Mouse (Mus musculus): ENCODE measurements around the gene Sgta. TPM values are rescaled to one million over a fixed set of nuclear protein-coding genes. Genes with fewer than 3 reads are reported as not detected.
A peak's percentile ranks its signal among the peaks of the same experiment; 100 is the strongest.

Gene Sgta
- 325 and 344 TPM in 2 replicates for polyA plus RNA-seq (2015; fragmentation: Nextera tagmentation; extraction: Ambion mirVana)

DNA sequence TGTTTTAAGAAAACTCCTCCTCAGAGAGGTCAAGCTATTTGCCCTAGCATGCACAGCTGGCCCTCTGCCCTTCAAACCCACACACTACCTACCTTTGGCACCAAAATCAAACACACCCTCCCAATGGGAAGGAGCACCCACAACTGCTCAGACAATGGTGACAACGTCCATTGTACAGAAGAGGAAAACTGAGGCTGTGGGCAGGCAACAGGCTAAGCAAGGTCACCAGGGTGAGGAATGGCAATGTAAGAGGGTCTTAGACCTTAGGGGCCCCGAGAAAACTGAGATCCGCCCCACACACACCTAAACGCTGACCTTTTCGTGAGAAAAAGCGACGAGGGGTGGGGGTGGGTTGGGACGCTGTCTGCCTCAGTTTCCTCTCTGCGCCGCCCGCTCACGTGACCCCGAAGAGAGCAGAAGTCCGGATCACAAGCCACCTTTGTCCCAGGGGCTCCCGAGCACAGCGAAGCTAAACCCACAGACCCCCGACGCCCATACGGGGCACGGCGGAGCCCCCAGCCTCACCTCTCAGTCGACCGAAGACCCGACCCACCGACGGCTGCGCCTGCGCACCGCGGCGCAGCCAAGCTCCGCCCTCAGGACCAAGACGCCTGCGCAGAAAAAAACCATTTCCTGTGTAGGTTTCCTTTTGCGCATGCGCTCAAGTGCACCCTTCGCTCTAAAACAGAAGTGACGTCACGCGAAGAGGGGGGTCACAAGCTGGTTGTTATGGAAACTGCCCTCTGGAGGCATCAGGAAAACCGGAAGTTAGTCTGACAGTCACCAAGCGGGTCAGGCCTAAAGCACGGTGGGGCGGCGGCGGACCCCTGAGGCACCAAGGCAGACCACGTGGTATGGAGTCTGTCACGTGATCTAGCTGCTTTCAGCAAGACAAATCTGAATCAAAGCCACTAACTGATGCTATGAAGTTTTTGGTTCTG lies at the start of gene Sgta:
TSS of gene Sgta (minus strand) at position 579 of the 941 bp plus-strand sequence.
- Histone ChIP-seq H3K9ac (replicated peaks; ENCODE audit: low read depth, low read length) (peak within 1 kb of the TSS; percentile 77), H3K27me3 (replicated peaks; ENCODE audit: control insufficient read depth, insufficient read depth, low read length) (no peaks in the 10 kb centered on the region), H3K4me3 (replicated peaks; ENCODE audit: low read length) (peak within 1 kb of the TSS; percentile 75), H3K27ac (ENCODE audit: low read length) (peak within 1 kb of the TSS; percentile 41), H3K36me3 (ENCODE audit: control insufficient read depth, insufficient read depth) (no peaks in the 10 kb centered on the region), H3K4me2 (ENCODE audit: low read length) (peak within 1 kb of the TSS; percentile 93), H3K4me1 (replicated peaks; ENCODE audit: control insufficient read depth, insufficient read depth, low read length) (peaks cover 25% of the 10 kb centered on the region), H3K9me3 (ENCODE audit: control insufficient read depth, low read length) (no peaks in the 10 kb centered on the region)
- peak; percentile 96 for ATAC-seq
- under 1% methylated on average over 48 of the region's 48 CpGs for WGBS

GRCm38 (mm10) chr10:81106113-81106721 lies 46.2 kb upstream of the Sgta start:
- peak overlapping the region; percentile 88 for H3K9ac ChIP-seq (replicated peaks; ENCODE audit: low read depth, low read length)
- H3K4me3 ChIP-seq (replicated peaks; ENCODE audit: low read length): peak overlapping the region; percentile 87
- H3K4me1 ChIP-seq (replicated peaks; ENCODE audit: control insufficient read depth, insufficient read depth, low read length): peaks cover 21% of the 10 kb centered on the region
- H3K9me3 ChIP-seq (ENCODE audit: control insufficient read depth, low read length): no peaks in the 10 kb centered on the region
- peak overlapping the region; percentile 80 for H3K4me2 ChIP-seq (ENCODE audit: low read length)
- ATAC-seq: peak; percentile 86
- WGBS: under 1% methylated on average over 35 of the region's 35 CpGs
- no peaks in the 10 kb centered on the region for H3K27me3 ChIP-seq (replicated peaks; ENCODE audit: control insufficient read depth, insufficient read depth, low read length)
- peaks cover 18% of the 10 kb centered on the region for H3K36me3 ChIP-seq (ENCODE audit: control insufficient read depth, insufficient read depth)
- H3K27ac ChIP-seq (ENCODE audit: low read length): peak overlapping the region; percentile 98

DNA sequence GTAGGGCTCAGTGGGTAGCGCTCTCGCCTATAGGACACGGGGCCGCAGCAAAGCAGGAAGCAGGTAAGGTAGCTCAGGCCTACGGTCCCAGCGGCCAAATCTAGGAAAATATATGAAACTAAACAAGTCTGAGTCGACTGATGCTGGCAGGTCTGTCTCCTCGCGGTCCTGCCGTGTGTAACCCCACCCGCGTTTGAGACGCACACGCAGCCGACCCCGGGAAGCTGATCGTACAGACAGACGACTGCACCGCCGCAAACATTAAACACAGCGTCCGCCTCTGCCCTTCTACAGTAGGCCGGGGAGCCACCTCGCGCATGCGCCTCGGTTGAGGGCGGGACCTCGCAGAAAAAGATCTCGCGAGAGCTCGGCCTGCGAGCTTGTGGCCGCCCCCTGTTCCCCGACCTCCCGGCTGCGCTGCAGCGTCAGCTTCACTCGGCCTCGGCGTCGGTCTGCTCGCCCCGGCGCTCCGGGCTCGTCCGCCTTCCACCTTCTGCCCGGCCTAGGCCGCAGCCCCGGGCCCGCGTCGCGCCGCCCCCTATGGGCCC lies 45.7 kb upstream of the Sgta start, which contains the start of gene Map2k2:
TSS of gene Map2k2 (plus strand) at position 351 of the 548 bp plus-strand sequence.
- H3K36me3 ChIP-seq (ENCODE audit: control insufficient read depth, insufficient read depth): peaks cover 15% of the 10 kb centered on the region
- H3K9me3 ChIP-seq (ENCODE audit: control insufficient read depth, low read length): no peaks in the 10 kb centered on the region
- peak; percentile 97 for ATAC-seq
- peak within 1 kb of the TSS; percentile 87 for H3K4me3 ChIP-seq (replicated peaks; ENCODE audit: low read length)
- WGBS: under 1% methylated on average over 55 of the region's 56 CpGs
- H3K27me3 ChIP-seq (replicated peaks; ENCODE audit: control insufficient read depth, insufficient read depth, low read length): no peaks in the 10 kb centered on the region
- H3K4me2 ChIP-seq (ENCODE audit: low read length): peak within 1 kb of the TSS; percentile 80
- H3K4me1 ChIP-seq (replicated peaks; ENCODE audit: control insufficient read depth, insufficient read depth, low read length): peaks cover 21% of the 10 kb centered on the region
- H3K27ac ChIP-seq (ENCODE audit: low read length): peak within 1 kb of the TSS; percentile 98
- H3K9ac ChIP-seq (replicated peaks; ENCODE audit: low read depth, low read length): peak within 1 kb of the TSS; percentile 88

GRCm38 (mm10) chr10:81094931-81095678 lies 35.1 kb upstream of the Sgta start:
- 59% methylated on average over 9 of the region's 9 CpGs for WGBS
- Histone ChIP-seq H3K27me3 (replicated peaks; ENCODE audit: control insufficient read depth, insufficient read depth, low read length) (no peaks in the 10 kb centered on the region), H3K4me3 (replicated peaks; ENCODE audit: low read length) (no peak overlapping the region), H3K36me3 (ENCODE audit: control insufficient read depth, insufficient read depth) (no peaks in the 10 kb centered on the region), H3K27ac (ENCODE audit: low read length) (no peak overlapping the region), H3K4me1 (replicated peaks; ENCODE audit: control insufficient read depth, insufficient read depth, low read length) (no peaks in the 10 kb centered on the region), H3K9ac (replicated peaks; ENCODE audit: low read depth, low read length) (no peak overlapping the region), H3K9me3 (ENCODE audit: control insufficient read depth, low read length) (no peaks in the 10 kb centered on the region), H3K4me2 (ENCODE audit: low read length) (no peak overlapping the region)
- ATAC-seq: no peak

- Histone ChIP-seq H3K36me3 (ENCODE audit: control insufficient read depth, insufficient read depth) (no peaks in the 10 kb centered on the region), H3K4me2 (ENCODE audit: low read length) (no peak overlapping the region), H3K9ac (replicated peaks; ENCODE audit: low read depth, low read length) (no peak overlapping the region), H3K27ac (ENCODE audit: low read length) (no peak overlapping the region), H3K4me1 (replicated peaks; ENCODE audit: control insufficient read depth, insufficient read depth, low read length) (peaks cover 7% of the 10 kb centered on the region), H3K4me3 (replicated peaks; ENCODE audit: low read length) (no peak overlapping the region), H3K27me3 (replicated peaks; ENCODE audit: control insufficient read depth, insufficient read depth, low read length) (no peaks in the 10 kb centered on the region), H3K9me3 (ENCODE audit: control insufficient read depth, low read length) (no peaks in the 10 kb centered on the region)
- WGBS: 61% methylated on average over 22 of the region's 22 CpGs
- no peak for ATAC-seq
These were observed 32.7 kb upstream of the Sgta start for GRCm38 (mm10) chr10:81092465-81093250.

- ATAC-seq: no peak
- 74% methylated on average over 7 of the region's 7 CpGs for WGBS
- Histone ChIP-seq H3K4me3 (replicated peaks; ENCODE audit: low read length) (no peak overlapping the region), H3K4me1 (replicated peaks; ENCODE audit: control insufficient read depth, insufficient read depth, low read length) (peaks cover 7% of the 10 kb centered on the region), H3K36me3 (ENCODE audit: control insufficient read depth, insufficient read depth) (no peaks in the 10 kb centered on the region), H3K9me3 (ENCODE audit: control insufficient read depth, low read length) (no peaks in the 10 kb centered on the region), H3K27me3 (replicated peaks; ENCODE audit: control insufficient read depth, insufficient read depth, low read length) (no peaks in the 10 kb centered on the region), H3K9ac (replicated peaks; ENCODE audit: low read depth, low read length) (no peak overlapping the region), H3K4me2 (ENCODE audit: low read length) (no peak overlapping the region), H3K27ac (ENCODE audit: low read length) (no peak overlapping the region)
These were observed 30.6 kb upstream of the Sgta start for GRCm38 (mm10) chr10:81090621-81091020.

DNA sequence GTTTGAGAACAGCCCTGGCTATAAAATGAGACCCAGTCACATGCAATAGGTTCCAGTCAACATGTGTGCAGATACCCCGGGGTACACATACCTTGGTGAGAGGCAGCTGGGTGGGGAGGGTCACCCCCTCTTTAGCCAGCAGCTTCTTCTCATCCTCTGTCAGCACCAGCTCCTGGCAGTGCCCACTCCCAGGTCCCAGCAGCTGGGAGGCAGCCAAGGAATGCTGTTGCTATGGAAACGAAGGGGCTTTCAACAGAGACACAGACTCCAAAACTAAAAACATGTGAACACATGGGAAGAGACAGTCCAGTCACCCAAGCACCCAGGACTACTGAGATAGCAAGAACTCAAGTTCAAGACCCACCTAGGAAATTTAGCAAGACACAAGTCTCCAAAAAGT lies 29.2 kb upstream of the Sgta start:
- no peak; the same call in 1 of the 2 replicates for ATAC-seq
- no peaks in the 10 kb centered on the region for H3K9me3 ChIP-seq (ENCODE audit: control insufficient read depth, low read length)
- WGBS: 40% methylated on average over 2 of the region's 2 CpGs
- H3K4me1 ChIP-seq (replicated peaks; ENCODE audit: control insufficient read depth, insufficient read depth, low read length): peaks cover 7% of the 10 kb centered on the region
- H3K36me3 ChIP-seq (ENCODE audit: control insufficient read depth, insufficient read depth): no peaks in the 10 kb centered on the region
- H3K4me3 ChIP-seq (replicated peaks; ENCODE audit: low read length): no peak overlapping the region
- no peak overlapping the region for H3K9ac ChIP-seq (replicated peaks; ENCODE audit: low read depth, low read length)
- no peaks in the 10 kb centered on the region for H3K27me3 ChIP-seq (replicated peaks; ENCODE audit: control insufficient read depth, insufficient read depth, low read length)
- no peak overlapping the region for H3K4me2 ChIP-seq (ENCODE audit: low read length)
- H3K27ac ChIP-seq (ENCODE audit: low read length): no peak overlapping the region

- Histone ChIP-seq H3K36me3 (ENCODE audit: control insufficient read depth, insufficient read depth) (no peaks in the 10 kb centered on the region), H3K27ac (ENCODE audit: low read length) (no peak overlapping the region), H3K4me1 (replicated peaks; ENCODE audit: control insufficient read depth, insufficient read depth, low read length) (peaks cover 7% of the 10 kb centered on the region), H3K27me3 (replicated peaks; ENCODE audit: control insufficient read depth, insufficient read depth, low read length) (no peaks in the 10 kb centered on the region), H3K9me3 (ENCODE audit: control insufficient read depth, low read length) (no peaks in the 10 kb centered on the region), H3K4me2 (ENCODE audit: low read length) (no peak overlapping the region), H3K4me3 (replicated peaks; ENCODE audit: low read length) (no peak overlapping the region), H3K9ac (replicated peaks; ENCODE audit: low read depth, low read length) (no peak overlapping the region)
- ATAC-seq: no peak
- WGBS: 62% methylated on average over 2 of the region's 2 CpGs
These were observed 27.0 kb upstream of the Sgta start for GRCm38 (mm10) chr10:81087021-81087420.
